Mouse (Mus musculus) liver, postnatal 0 days (tissue): ENCODE results near the gene Zdhhc1. TPM values are rescaled to one million over a fixed set of nuclear protein-coding genes. Genes with fewer than 3 reads are reported as not detected.

ENCODE experiments used
- ATAC-seq: fragments of 200-750 bp; cut with Nextera tagmentation; 2 replicates; pipeline ENCODE4 v1.8.0; 2017; ENCODE audit warnings: mild to moderate bottlenecking, moderate library complexity
- DNase-seq: peaks from one replicate; pipeline ENCODE4 v3.0.0-alpha.2; 2016
- H3K27ac ChIP-seq: fragments of 300-500 bp; sonication (generic); 2 replicates; pipeline ENCODE4 v1.5.1; 2014; ENCODE audit warnings: antibody characterized with exemption, moderate library complexity, mild to moderate bottlenecking, low read depth
- H3K27me3 ChIP-seq: fragments of 300-500 bp; sonication (generic); 2 replicates; pipeline ENCODE4 v1.6.1; 2014; ENCODE audit warnings: low read length, control low read depth, mixed read lengths; ENCODE audit not compliant: insufficient read depth
- H3K36me3 ChIP-seq: fragments of 300-500 bp; sonication (generic); replicated peaks from 2 replicates; pipeline ENCODE4 v1.6.1; 2014; ENCODE audit warnings: mild to moderate bottlenecking, control low read depth, low read length, moderate library complexity, mixed read lengths; ENCODE audit not compliant: insufficient read depth
- H3K4me1 ChIP-seq: fragments of 300-500 bp; sonication (generic); 2 replicates; pipeline ENCODE4 v1.6.1; 2014; ENCODE audit warnings: antibody characterized with exemption, mild to moderate bottlenecking, control low read depth; ENCODE audit not compliant: insufficient read depth
- H3K4me2 ChIP-seq: fragments of 300-500 bp; sonication (generic); 2 replicates; pipeline ENCODE4 v1.6.1; 2014; ENCODE audit warnings: low read depth, mild to moderate bottlenecking, low read length, moderate library complexity, mixed read lengths
- H3K4me3 ChIP-seq: fragments of 300-500 bp; sonication (generic); 2 replicates; pipeline ENCODE4 v1.5.1; 2014; ENCODE audit warnings: low read depth, low read length
- H3K9ac ChIP-seq: fragments of 300-500 bp; sonication (generic); replicated peaks from 2 replicates; pipeline ENCODE4 v1.6.1; 2014; ENCODE audit warnings: mild to moderate bottlenecking, moderate library complexity
- H3K9me3 ChIP-seq: fragments of 300-500 bp; sonication (generic); 2 replicates; pipeline ENCODE4 v1.6.1; 2016; ENCODE audit warnings: mild to moderate bottlenecking, control low read depth, low read length, mixed read lengths
- CTCF ChIP-seq: sonication (generic); IDR thresholded peaks from 2 replicates; pipeline ENCODE4 v1.5.1; 2016; ENCODE audit warnings: antibody characterized with exemption, low read depth
- EP300 ChIP-seq: IDR thresholded peaks from 2 replicates; pipeline ENCODE4 v1.6.1; 2016; ENCODE audit warnings: antibody characterized with exemption, low read depth, mild to moderate bottlenecking
- WGBS: fragments of 180-500 bp; shearing (Covaris S2); extraction: QIAGEN DNeasy Blood & Tissue Kit; methylation state at CpG from one replicate; pipeline ENCODE4 v1.1.7; 2014; ENCODE audit not compliant: insufficient replicate concordance; 5-methylcytosine and 5-hydroxymethylcytosine counted together
- polyA plus RNA-seq: library from polyadenylated mRNA; unstranded; fragments of >200 nt; fragmentation: Nextera tagmentation; extraction: Ambion mirVana; gene quantifications from 2 replicates; pipeline ENCODE4 v1.2.1, GENCODE M21; 2015

Zdhhc1 gene
- polyA plus RNA-seq, 1 experiment from 2014 or later, result 2.1 TPM

- 61% methylated on average over 5 of the region's 5 CpGs for WGBS
- Histone ChIP-seq H3K27me3 (peaks cover 36% of the 10 kb centered on the region), H3K27ac (no peak overlapping the region), H3K36me3 (peaks cover 38% of the 10 kb centered on the region), H3K9me3 (no peaks in the 10 kb centered on the region), H3K4me2 (no peak overlapping the region), H3K4me1 (peaks cover 22% of the 10 kb centered on the region), H3K4me3 (no peak overlapping the region), H3K9ac (no peak overlapping the region)
- ATAC-seq (no peak), DNase-seq (no peak)
- TF ChIP-seq EP300, result no peak
- TF ChIP-seq CTCF, result no peak
Measured at GRCm38 (mm10) chr8:105520521-105520920, 23.8 kb upstream of the Zdhhc1 start.

GRCm38 (mm10) chr8:105519591-105519990 lies 22.9 kb upstream of the Zdhhc1 start:
- H3K4me2 ChIP-seq, result peak overlapping the region; percentile 97; the same call in 1 of the 2 replicates
- no peak overlapping the region for H3K27ac ChIP-seq
- WGBS, result 16% methylated on average over 2 of the region's 2 CpGs
- no peaks in the 10 kb centered on the region for H3K9me3 ChIP-seq
- H3K4me1 ChIP-seq, result peaks cover 22% of the 10 kb centered on the region
- H3K27me3 ChIP-seq, result peaks cover 36% of the 10 kb centered on the region
- H3K36me3 ChIP-seq, result peaks cover 28% of the 10 kb centered on the region
- ATAC-seq, result no peak
- DNase-seq, result no peak
- TF ChIP-seq CTCF (no peak), EP300 (no peak)
- H3K9ac ChIP-seq, result no peak overlapping the region
- peak overlapping the region; percentile 58; the same call in 1 of the 2 replicates for H3K4me3 ChIP-seq

GRCm38 (mm10) chr8:105518436-105519313 lies 22.0 kb upstream of the Zdhhc1 start, which contains the start of gene Hsd11b2:
Gene Hsd11b2 (plus strand): TSS chr8:105518755.
- 1% methylated on average over 55 of the region's 68 CpGs for WGBS
- peaks cover 22% of the 10 kb centered on the region for H3K4me1 ChIP-seq

DNA sequence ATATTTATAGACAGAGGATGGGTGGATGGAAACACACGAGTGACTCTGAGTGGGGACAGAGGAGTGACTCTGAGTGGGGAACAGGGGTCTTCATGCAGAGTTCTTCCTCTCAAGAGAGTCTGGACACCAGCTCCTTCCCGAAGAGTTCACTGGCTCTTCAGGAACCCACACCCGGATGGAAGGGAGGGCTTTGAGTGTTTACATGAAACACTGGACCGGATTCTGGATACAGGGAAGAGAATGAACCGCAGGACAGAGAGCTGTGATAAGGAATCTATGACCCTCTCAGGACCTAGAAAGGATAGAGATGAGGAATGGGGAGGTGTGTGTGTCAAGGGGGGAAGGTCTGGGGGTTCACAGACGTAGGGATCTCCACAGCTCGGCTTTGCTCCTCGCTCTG lies 20.6 kb upstream of the Zdhhc1 start:
- Histone ChIP-seq H3K4me2 (0 out of 2 replicates have a peak overlapping the region, but pooled peaks have one; percentile 97), H3K9me3 (no peaks in the 10 kb centered on the region), H3K27me3 (peaks cover 36% of the 10 kb centered on the region), H3K4me3 (no peak overlapping the region), H3K4me1 (peaks cover 22% of the 10 kb centered on the region), H3K9ac (no peak overlapping the region), H3K36me3 (0 out of 2 replicates have a peak, but pooled peaks cover 8% of the 10 kb centered on the region), H3K27ac (no peak overlapping the region)
- 35% methylated on average over 8 of the region's 8 CpGs for WGBS
- TF ChIP-seq EP300 (no peak), CTCF (no peak)
- ATAC-seq (no peak), DNase-seq (no peak)

More at GRCm38 (mm10) chr8:105518436-105519313, 22.0 kb upstream of the Zdhhc1 start, which contains the start of gene Hsd11b2:
- Histone ChIP-seq H3K36me3 (peaks cover 20% of the 10 kb centered on the region; the same call in 1 of the 2 replicates), H3K4me3 (peak within 1 kb of the TSS; percentile 58), H3K27me3 (peaks cover 36% of the 10 kb centered on the region), H3K27ac (no peak within 1 kb of the TSS), H3K4me2 (peak within 1 kb of the TSS; percentile 97), H3K9ac (peak within 1 kb of the TSS; percentile 44; the same call in 1 of the 2 replicates), H3K9me3 (no peaks in the 10 kb centered on the region)
- TF ChIP-seq CTCF (0 out of 2 replicates have a peak, but pooled peaks have one; percentile 12), EP300 (no peak)
- peak; percentile 52 for ATAC-seq
- DNase-seq, result peak; percentile 51

- H3K27ac ChIP-seq, result no peak overlapping the region
- H3K9me3 ChIP-seq, result no peaks in the 10 kb centered on the region
- TF ChIP-seq EP300 (no peak), CTCF (peak; percentile 96)
- peak; percentile 84 for DNase-seq
- H3K4me2 ChIP-seq, result peak overlapping the region; percentile 27; the same call in 1 of the 2 replicates
- H3K4me1 ChIP-seq, result peaks cover 22% of the 10 kb centered on the region
- H3K36me3 ChIP-seq, result 0 out of 2 replicates have a peak, but pooled peaks cover under 1% of the 10 kb centered on the region
- H3K27me3 ChIP-seq, result peaks cover 36% of the 10 kb centered on the region
- no peak overlapping the region for H3K4me3 ChIP-seq
- peak; percentile 64 for ATAC-seq
- H3K9ac ChIP-seq, result no peak overlapping the region
- WGBS, result 13% methylated on average over 12 of the region's 12 CpGs
Measured at GRCm38 (mm10) chr8:105516018-105516645, 19.4 kb upstream of the Zdhhc1 start.

DNA sequence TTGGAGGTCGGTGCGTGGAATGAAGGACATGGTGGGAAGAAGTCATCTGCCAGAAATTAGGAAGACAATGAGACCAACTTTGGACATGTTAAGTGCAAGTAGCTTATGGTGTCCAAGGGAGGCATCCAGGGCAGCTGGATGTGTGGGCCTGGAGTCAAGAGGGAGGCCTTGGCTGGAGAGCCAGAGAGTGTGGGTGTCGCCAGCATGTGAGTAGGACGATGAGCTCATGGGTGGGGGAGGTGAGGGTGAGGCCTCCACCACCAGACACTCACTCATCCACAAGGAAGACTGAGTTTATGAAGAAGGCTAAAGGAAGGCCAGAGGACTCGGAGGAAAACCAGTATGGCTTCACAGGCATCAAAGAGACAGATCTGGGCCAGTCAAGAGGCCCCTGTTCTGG lies 18.0 kb upstream of the Zdhhc1 start:
- TF ChIP-seq EP300, result no peak
- no peak for TF ChIP-seq CTCF
- H3K4me3 ChIP-seq, result no peak overlapping the region
- no peak overlapping the region for H3K4me2 ChIP-seq
- no peak overlapping the region for H3K9ac ChIP-seq
- peaks cover 22% of the 10 kb centered on the region for H3K4me1 ChIP-seq
- no peaks in the 10 kb centered on the region for H3K9me3 ChIP-seq
- H3K27me3 ChIP-seq, result peaks cover 32% of the 10 kb centered on the region
- H3K36me3 ChIP-seq, result no peaks in the 10 kb centered on the region
- WGBS, result 70% methylated on average over 5 of the region's 5 CpGs
- ATAC-seq, result no peak
- H3K27ac ChIP-seq, result no peak overlapping the region
- no peak for DNase-seq
